Mouse (Mus musculus) heart, adult 8-10 months (tissue): ENCODE measurements at regions not wholly inside any gene's neighbourhood (a gene's known extent, or its start where the extent isn't known, plus 50 kb on each side); places are given as distances from the start of the nearest gene placed in this dataset.

Experiments used
- DNase-seq: peaks from one replicate; pipeline ENCODE4 v3.0.0; 2022; ENCODE audit warnings: low spot score

DNA sequence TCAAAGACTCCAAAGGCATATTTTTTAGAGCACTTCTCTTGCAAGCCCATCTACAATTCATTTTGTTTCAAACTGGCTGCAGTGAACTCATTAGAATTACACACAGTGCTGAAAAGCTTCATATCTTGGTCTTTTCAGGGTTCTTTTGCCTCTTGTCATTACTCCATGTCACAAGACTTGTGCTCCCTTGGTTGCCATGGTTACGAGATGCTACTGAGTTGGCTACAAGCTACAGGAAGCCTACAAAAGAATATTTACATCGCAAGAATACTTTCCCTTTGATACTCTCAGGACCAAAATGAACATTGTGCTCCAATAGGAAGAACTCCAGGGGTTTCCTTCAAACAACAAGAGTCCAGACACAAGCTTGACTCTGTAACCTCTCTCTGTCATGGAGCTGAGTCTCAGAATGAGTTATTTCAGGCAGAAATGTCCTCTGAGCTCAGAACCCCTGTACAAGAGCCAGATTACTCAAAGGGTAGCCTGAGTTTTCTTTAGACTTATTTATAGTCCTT lies 545.2 kb upstream of the Adamts9 start:
- no peak for DNase-seq

DNA sequence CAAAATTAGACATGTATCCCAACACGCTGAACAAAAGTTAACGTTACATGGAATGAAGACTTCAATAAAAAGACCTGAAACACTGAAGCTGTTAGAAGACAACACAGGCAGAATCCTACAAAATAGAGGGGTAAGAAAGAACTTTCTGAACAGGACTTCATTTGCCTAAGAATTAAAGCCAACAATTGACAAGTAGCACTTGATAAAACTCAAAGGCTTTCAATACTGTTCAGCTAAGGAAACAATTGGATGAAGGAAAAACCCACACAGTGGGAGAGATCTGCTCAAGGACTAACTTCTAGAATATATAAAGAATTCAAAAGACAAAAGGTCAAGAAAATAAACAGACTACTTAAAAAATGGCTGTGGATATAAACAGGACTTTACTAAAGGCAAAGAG lies 535.2 kb upstream of the Adamts9 start:
- no peak for DNase-seq

DNA sequence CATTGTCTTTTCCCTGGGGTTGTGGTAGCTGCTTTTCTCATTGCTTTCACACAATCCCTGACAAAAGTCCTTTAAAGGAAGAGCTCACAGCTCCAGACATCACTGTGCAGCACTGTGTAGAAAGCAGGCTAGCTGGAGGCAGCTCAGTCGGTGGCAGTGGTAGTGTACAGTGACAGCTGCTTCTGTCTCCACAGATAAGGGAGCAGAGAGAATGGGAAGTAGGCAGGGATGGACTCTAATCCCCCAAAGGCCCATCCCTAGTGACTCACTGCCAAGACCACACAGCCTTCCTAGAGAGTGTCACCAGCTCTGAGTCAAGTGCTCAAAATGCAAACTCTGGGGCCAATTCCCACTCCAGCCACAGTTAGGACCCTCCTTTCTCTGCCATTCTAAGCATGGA lies 531.7 kb upstream of the Adamts9 start:
- DNase-seq = no peak

DNA sequence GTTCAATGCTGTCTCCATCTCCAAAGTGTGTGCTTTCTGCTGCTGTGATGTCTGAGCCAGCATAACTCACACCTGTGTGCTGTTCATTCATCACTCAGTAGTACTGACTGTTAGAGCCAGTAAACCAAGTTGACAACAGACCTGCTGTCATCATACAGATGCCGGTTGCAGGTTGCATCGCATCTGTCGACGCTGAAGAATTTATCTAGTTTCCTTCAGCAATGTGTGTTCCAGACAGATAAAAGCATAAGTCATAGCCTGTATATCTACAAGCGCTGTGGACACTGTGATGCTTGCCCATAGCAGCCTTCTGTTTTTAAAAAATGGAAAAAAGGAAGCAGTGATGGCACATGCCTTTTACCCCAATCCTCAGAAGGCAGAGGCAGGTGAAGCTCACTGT lies 524.6 kb upstream of the Adamts9 start:
- no peak for DNase-seq

DNA sequence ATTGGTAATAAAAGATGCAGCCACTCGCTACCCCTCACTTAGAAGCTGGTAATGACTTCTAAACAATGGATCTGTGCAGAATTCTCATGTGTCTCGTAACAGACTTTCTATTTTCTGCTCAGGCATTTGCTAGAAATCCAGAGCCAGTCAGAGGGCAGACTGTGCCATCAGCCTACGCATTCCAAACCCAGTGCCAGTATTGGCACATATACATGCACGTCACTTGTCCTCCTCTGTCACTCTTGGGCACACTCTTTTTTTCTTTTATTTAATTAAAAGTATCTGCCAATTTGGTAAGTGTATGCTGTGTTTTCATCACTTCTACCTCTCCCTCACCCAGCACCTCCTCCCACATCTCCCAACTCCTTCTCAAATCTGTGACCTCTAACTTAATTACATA lies 519.6 kb upstream of the Adamts9 start:
- no peak for DNase-seq

DNA sequence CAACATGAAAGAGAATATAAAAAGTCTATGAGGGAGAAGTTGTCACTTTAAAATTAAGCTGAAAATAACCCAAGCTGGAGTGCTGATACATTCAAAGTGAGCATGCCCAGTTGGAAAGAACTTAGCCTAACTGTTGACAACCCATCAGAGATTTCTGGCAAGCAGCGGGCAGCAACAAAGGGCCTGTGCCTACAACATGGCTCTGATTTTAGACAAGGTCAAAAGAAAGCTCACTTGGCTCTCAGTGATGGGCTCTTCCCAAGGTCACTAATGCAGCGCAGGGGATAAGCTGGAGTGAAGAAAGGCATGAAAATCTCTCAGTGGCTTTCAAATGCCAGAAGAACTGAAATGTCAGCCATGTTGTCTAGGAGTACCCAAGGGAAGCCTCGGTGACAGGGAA lies 518.1 kb upstream of the Adamts9 start:
- peak; percentile 29 for DNase-seq

DNA sequence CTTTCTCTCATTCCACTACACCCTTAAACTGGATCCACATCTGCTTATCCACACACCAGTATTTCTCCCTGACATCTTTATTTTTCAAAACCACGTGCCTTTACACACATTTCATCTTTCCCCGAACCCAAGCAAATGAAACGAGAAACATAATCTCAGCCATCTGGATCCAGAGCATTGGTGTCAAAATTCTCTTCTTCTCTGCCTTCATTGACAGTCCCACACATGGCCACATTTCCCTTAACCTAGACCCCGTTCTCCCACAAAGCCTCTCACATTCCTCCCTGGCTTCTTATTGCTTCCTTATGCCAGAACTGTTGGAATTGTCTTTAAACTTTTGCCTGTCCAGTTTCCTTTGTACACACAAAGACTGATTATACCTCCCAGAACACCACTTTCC lies 514.3 kb upstream of the Adamts9 start:
- no peak for DNase-seq

DNA sequence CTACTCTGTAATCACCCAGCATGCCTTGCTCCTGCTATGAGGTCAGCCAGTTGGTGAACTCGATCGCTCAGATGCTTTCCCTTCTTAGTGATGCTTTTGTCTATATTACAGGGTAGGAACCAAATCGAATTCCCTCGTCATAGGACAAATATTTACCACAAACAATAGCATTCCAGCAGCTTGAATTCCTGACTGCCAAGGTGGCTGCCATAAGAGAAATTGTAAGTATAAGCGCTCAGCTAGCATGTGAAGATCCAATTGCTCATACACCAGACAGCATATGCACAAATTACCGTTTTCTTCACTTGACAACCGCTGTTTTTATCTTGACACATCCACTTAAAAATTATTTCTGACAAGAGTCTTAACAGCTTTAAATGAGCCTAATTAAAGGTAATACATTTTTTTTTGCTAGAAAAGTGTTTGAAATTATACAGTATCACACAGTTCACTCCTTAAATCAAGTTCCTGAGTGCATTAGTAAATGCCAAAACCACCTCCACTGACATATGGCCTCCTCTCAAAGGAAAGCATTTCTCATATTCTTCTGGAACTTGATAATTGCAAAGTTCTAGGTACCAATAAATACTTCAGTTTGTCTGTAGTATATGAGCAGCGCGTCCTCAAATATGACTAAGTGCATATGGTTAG lies 513.2 kb upstream of the Adamts9 start:
- DNase-seq = no peak

DNA sequence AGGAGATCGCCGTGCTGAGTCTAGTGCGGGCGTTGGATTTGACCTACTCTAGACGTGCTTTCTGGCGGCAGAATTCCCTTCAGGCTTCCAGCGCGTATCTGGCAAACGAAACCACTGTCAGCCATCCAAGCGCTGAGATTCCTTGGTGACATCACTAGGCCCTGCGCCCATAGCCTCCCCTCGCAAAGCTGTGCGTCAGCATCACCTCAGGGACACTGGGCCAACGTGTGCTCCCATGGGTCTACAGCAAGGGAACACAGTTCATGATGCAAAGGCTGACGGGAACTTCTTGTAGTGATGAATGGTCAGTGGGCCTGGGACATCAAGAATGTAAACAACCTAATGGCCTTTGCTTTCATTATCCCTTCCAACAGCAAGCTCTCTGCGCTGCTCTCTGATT lies 502.3 kb upstream of the Adamts9 start:
- DNase-seq = peak; percentile 79

DNA sequence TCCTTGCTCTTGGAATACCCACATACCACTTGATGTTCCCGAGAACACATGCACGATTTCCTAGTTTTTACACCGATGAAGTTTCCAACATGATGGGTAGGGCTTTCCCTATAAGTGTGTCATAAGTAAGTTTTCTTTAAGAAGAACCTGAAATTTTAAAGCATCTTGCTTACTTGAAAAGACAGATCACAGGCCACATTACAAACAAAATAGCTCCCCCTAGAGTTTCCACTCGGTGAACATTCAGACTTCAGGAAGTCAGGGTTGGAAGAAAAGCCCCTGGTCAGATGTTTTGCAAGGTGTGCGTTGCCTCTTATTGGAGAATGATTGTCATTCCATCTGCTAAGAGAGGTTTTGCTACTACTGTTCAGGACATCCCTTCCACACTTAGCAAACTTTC lies 501.8 kb upstream of the Adamts9 start:
- DNase-seq = peak; percentile 73

DNA sequence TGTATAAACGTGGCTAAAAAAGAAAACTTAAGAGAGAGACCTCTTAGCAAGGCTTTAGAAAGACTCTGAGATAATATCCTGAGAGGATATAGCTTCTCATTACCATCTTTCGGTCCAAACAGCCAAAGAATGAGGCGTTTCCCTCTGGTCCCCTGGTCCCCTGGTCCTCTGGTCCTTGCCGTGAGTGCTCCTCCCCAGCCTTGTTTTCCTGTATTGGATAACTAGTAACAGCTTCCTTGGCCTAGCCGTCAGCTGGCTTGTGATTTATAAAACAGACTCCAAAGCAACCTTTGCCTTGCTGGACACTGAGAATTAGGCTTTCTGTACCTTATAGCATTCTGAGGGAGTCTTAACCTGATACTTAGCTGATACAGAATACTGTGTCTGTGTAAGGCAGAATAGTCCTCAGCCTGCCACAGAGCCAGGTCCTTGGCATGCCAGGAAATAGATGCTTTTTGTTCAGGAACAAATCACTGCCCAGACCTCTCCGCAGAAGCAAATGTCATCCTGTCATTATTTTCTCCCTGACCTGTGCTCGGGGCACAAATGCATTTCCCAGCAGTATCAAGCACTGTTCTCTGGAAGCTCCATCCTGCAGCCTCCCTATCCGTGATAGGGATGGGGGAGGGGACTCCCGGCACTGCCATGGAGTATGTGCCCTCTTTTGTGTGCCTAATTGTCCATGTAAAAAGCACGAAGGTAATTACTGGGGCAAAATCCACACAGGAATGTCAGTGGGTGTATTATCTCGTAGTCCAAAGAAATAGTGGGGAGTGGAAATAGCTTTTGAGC lies 500.7 kb upstream of the Adamts9 start:
- DNase-seq = peak; percentile 44

DNA sequence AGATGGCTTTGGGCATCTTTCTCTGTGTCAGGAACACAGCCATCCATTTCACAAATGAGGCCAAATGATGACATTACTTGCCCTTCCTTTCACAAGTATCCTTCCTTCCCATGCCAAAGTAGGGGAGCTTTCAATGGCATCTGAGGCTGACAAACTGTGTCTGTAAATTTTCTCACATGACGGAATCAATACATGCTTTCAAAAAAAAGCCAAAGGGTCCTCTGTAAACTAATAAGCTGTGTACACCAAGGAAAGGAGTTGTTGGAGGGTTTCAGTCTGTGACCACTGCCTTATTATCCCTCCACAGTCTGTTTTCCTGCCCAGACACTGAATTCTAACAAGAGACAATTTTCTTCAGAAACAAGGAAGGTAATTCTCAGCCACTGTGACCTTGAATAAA lies 490.2 kb upstream of the Adamts9 start:
- no peak for DNase-seq

DNA sequence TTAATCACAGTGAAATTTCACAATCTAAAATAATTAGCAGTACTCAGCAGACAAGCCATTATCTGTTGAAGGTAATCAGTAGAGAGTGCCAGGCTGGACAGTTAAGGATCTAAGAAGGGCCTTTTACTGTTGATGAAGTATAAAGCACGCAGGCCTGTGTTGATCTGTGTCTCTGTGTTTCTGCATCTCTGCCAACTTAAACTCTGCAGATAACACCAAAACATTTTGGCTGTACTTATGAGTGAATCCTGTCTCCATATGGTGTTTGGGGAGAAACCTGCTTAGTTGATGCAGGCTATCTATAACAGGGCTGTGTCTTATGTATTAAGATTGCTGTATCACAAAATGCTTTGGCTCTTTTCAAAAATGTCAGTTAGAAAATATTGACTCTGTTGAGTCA lies 482.8 kb upstream of the Adamts9 start:
- DNase-seq = no peak

DNA sequence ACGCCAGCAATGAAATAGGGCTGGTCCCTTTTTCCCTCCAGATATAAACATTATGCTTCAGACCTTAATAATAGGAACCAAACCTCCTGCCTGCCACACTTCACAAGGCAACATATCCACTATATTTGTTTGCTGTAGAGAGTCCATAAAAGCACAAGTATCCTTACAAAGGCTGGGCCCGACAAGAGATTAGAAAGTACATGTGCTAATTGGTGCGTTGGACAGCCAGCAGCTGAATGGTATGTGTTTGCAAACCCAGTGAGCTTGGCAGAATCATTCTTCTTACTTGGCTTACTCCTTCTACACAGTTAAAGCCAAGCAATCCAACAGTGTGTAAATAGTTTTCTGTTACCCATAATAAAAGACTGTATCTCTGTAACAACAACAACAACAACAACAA lies 479.6 kb upstream of the Adamts9 start:
- DNase-seq = no peak

DNA sequence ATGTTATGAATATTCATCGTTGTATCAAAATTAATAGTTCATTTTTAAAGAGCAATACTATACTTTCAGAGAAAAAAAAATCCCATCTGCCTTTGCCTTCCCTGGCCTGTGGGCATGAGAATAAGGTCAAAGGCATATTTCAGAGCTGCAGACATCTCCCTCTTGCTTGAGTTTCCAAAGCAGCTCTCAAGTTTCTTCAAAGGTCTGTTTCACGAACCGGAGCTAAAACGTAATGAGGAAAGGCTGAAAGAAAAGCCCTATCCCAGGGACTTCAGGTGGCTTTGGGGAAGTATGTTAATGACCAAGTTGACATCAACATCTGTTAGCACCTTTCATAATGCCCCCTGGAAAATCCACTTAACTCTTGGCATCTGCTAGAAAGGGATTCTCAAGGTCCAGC lies 479.0 kb upstream of the Adamts9 start:
- no peak for DNase-seq

DNA sequence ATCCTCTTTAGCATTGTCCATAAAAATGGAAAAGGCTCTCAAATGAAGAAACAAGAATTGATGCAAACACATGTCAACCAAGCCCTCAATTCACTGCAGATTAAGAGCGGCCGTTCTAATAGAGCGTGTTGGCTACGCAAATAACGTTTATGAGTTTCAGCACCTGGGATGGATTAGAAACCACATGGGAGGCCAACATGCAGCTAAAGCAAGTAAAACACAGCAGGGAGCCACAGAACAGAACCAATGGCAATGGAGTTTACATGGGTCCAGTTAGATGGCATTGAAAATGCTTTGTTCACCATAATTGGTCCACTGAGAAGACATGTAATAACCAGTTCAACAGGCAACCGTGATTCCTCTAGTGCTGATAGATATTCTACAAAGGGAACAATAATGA lies 474.3 kb upstream of the Adamts9 start:
- DNase-seq = no peak

DNA sequence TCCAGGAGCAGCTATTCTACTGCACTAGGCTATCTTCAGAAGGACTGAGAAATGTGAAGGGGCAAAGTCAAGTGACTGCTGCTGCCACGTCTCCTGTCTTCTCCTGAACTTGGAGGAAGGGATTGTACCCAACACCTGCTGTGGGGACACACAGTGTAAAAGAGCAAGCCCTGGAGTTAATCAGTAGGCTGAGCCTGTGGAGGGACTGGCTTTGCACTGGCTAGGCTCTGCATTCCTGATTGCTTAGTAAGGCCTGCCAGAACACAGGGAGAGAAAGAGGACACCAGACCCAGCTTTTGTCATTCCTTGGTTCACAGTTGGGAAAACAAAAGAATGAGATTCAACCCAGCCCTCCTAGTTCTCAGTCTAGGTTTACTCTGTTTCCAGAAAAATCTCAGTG lies 472.7 kb upstream of the Adamts9 start:
- DNase-seq = no peak

DNA sequence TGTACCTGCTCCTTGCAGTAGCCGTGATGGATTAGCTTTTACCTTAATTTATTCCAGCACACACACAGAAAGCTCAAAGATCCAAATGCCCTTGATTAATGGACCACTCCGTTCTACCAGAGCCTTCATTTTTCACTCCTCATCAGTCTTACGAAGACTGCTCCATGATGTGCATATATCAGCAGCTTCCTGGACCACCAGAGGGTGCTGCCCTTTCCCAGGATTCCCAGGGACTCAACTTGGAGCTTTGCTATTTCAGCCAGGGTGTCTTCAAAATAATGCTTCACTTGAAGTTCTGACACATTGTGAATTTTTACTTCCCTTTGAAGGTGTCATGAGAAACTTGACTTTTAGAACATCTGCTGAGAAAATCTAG lies 467.8 kb upstream of the Adamts9 start:
- DNase-seq = no peak

DNA sequence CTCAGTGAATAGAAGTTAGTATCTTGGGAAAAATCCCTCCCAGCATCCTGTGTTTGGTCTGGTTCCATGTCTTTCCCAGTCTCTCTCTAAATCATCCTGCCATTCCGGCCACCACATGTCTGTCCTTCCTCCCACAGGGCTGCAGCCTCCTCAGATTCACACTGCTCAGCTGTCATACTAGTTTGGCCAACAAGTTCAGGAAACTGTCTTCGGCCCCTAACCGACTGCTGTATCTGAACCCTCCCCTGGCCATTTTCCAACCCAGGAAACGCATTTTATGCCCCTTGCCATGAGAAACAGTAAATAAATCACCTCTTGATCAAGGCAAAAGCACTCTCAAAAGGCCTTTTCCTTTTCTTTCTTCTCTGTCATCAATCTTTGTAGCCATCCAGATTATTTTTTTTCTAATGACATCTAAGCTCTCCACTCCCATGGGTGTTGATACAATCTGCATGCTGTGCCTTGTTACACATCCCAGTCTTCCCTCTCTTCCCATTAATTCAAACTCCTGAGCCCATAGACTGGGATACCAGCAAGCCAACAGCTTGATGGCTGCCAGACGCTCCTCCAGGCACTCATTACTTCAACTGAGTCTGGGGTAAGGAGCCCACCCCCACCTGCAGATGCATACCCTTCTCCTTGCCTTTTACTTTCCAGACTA lies 467.3 kb upstream of the Adamts9 start:
- DNase-seq = no peak

DNA sequence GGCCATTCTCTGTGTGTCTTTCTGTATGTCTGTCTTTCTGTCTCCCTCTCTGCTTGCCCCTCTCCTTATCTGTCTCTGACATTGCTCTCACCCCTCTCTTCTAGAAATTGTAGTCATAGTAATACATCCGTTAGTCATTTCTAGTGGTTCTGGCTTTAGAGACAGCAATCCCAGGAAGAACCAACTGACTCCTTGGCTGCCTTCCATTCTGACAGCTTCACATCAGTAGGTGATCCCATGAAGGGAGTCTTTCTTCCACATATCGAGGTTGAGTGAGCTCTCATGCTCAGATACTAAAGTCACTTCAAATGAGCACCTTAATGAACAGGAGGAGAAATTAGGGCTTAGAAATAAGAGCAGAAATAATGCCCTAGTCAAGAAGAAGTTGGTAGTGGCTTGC lies 455.3 kb upstream of the Adamts9 start:
- DNase-seq = no peak

DNA sequence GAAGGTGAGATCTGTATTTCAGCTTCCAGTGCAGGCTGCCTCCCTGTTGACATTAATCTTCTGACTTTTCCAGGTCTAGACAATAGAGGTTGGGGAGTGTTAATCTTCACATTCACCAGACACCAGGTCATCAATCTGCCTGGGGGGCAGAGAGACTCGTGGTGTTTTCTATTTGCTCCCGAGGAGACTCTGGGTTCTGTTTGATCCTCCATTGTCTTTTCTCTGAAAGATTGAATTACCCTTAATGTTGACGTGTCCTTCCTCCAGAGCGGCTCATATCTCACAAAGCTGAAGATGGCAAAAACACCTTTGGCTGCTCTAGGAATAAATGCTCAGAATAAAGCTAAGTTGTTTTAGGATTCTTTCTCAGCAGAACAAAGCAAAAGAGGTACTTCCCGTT lies 453.8 kb upstream of the Adamts9 start:
- no peak for DNase-seq

DNA sequence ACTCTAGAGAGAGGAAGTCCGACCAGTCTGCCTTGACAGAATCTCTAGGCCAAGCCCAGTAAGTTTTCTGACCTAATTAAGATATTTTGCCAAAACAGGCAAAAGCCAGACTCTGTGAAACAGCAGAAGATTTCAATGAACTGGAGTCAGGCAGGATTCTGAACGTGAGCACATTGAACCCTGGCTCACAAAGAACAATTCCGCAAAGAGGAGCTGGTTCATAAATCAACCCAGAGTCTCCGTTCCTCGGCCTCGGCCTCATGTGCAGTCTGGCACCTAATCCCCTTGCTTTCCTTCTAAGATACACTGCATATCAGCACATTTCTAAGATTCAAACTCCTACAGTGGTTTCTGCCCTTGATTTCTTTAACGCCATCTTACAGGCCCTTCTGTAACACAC lies 452.7 kb upstream of the Adamts9 start:
- DNase-seq = peak; percentile 18

DNA sequence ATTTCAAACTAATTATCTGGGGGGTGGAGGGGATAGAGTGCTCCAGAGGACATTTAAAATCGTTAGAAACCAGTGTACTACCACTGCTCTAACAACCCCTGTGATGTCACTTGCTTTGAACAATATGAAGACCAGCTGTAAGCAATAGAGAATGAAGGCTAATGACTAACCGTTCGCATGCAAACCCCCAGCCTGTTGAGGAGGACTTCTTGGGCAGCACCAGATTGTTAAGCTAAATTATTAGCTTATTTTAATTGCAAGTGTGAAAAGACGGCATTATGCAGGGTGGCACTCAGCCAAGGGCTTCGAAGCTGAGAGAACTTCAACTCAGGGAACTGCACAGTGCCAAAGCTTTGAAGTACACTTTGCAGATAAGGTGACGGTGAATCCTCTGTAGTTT lies 452.0 kb upstream of the Adamts9 start:
- peak; percentile 21 for DNase-seq
